Mouse (Mus musculus) CH12.LX (cell line): ENCODE measurements around the gene Irf5. TPM values are rescaled to one million over a fixed set of nuclear protein-coding genes. Genes with fewer than 3 reads are reported as not detected.

ENCODE experiments used
- DNase-seq: peaks from one replicate; pipeline ENCODE4 v3.0.0-alpha.2; 2013; ENCODE audit errors: extremely low read depth
- H3K27ac ChIP-seq: 2 replicates; pipeline ENCODE4 v1.5.1; 2012; ENCODE audit warnings: low read depth, mild to moderate bottlenecking, control low read depth, moderate library complexity; ENCODE audit not compliant: insufficient read depth
- H3K27me3 ChIP-seq: replicated peaks from 2 replicates; pipeline ENCODE3; 2012; ENCODE audit warnings: inconsistent platforms
- H3K36me3 ChIP-seq, 2 experiments: replicated peaks in 1 of 2; 2 replicates each; pipeline versions ENCODE3 to v1.6.1; 2012; ENCODE audit warnings: inconsistent platforms in 1 of 2, low read length in 1 of 2, mild to moderate bottlenecking in 1 of 2, mixed read lengths in 1 of 2, moderate library complexity in 1 of 2; ENCODE audit not compliant: control insufficient read depth in 1 of 2, insufficient read depth in 1 of 2
- H3K4me1 ChIP-seq, 2 experiments: 2 replicates each; pipeline ENCODE4 v1.6.1; 2012; ENCODE audit warnings: inconsistent platforms in 1 of 2, moderate library complexity in 1 of 2; ENCODE audit not compliant: insufficient read depth in 2 of 2, control insufficient read depth in 1 of 2
- H3K4me2 ChIP-seq: 2 replicates; pipeline ENCODE4 v1.6.1; 2012; ENCODE audit warnings: low read depth, mild to moderate bottlenecking, control low read depth; ENCODE audit not compliant: poor library complexity, insufficient read depth, severe bottlenecking
- H3K4me3 ChIP-seq, 3 experiments: fragments of 150-350 bp in 1 of 3; sonication (generic) in 1 of 3; replicated peaks in 1 of 3; 2 replicates each; pipeline versions ENCODE3 to v1.5.1; 2011 to 2012; ENCODE audit warnings: low read depth in 2 of 3, low read length in 2 of 3, mild to moderate bottlenecking in 2 of 3, moderate library complexity in 2 of 3, control low read depth in 1 of 3, improper control_type of control experiment in 1 of 3, inconsistent platforms in 1 of 3, mixed read lengths in 1 of 3; ENCODE audit not compliant: poor library complexity in 1 of 3
- H3K79me2 ChIP-seq: replicated peaks from 2 replicates; pipeline ENCODE4 v1.6.1; 2012; ENCODE audit warnings: mild to moderate bottlenecking, moderate library complexity; ENCODE audit not compliant: control insufficient read depth, poor library complexity, insufficient read depth, severe bottlenecking; ENCODE audit errors: extremely low read depth
- H3K9ac ChIP-seq: 2 replicates; pipeline ENCODE4 v1.6.1; 2012; ENCODE audit warnings: low read depth, mild to moderate bottlenecking, control low read depth, moderate library complexity; ENCODE audit not compliant: insufficient read depth
- H3K9me3 ChIP-seq: replicated peaks from 2 replicates; pipeline ENCODE3; 2012; ENCODE audit warnings: low read length, inconsistent platforms, mixed read lengths
- BHLHE40 ChIP-seq: IDR thresholded peaks from 2 replicates; pipeline ENCODE4 v1.6.1; 2011; ENCODE audit warnings: mild to moderate bottlenecking, low read depth, low read length, improper control_type of control experiment
- CHD1 ChIP-seq: IDR thresholded peaks from 2 replicates; pipeline ENCODE4 v1.6.1; 2012; ENCODE audit warnings: low read depth, low read length, improper control_type of control experiment, inconsistent platforms
- CHD2 ChIP-seq: IDR thresholded peaks from 2 replicates; pipeline ENCODE4 v1.6.1; 2011; ENCODE audit warnings: low read length, improper control_type of control experiment
- EP300 ChIP-seq: IDR thresholded peaks from 2 replicates; pipeline ENCODE4 v1.6.1; 2011; ENCODE audit warnings: low read length, improper control_type of control experiment
- ETS1 ChIP-seq: conservative IDR thresholded peaks from 2 replicates; pipeline ENCODE4 v1.6.1; 2012; ENCODE audit warnings: low read depth, mild to moderate bottlenecking, inconsistent platforms, low read length, improper control_type of control experiment, moderate library complexity
- GABPA ChIP-seq: IDR thresholded peaks from 2 replicates; pipeline ENCODE4 v1.6.1; 2012; ENCODE audit warnings: low read depth, low read length, improper control_type of control experiment, inconsistent platforms; ENCODE audit not compliant: insufficient replicate concordance
- HCFC1 ChIP-seq: IDR thresholded peaks from 2 replicates; pipeline ENCODE4 v1.6.1; 2012; ENCODE audit warnings: low read depth, mild to moderate bottlenecking, inconsistent platforms, low read length, improper control_type of control experiment
- IRF4 ChIP-seq: IDR thresholded peaks from 2 replicates; pipeline ENCODE4 v1.6.1; 2014; ENCODE audit warnings: low read depth, mild to moderate bottlenecking, inconsistent platforms, low read length, improper control_type of control experiment
- JUN ChIP-seq: IDR thresholded peaks from 2 replicates; pipeline ENCODE4 v1.6.1; 2011; ENCODE audit warnings: low read depth, mild to moderate bottlenecking, low read length, improper control_type of control experiment, moderate library complexity; ENCODE audit not compliant: insufficient read depth
- MAFK ChIP-seq: IDR thresholded peaks from 2 replicates; pipeline ENCODE4 v1.6.1; 2011; ENCODE audit warnings: low read length, improper control_type of control experiment; ENCODE audit not compliant: insufficient replicate concordance
- MEF2A ChIP-seq: IDR thresholded peaks from 2 replicates; pipeline ENCODE4 v1.6.1; 2014; ENCODE audit warnings: low read depth, mild to moderate bottlenecking, inconsistent platforms, low read length, improper control_type of control experiment, borderline replicate concordance
- MXI1 ChIP-seq: IDR thresholded peaks from 2 replicates; pipeline ENCODE4 v1.6.1; 2011; ENCODE audit warnings: mild to moderate bottlenecking, low read depth, low read length, improper control_type of control experiment
- MYC ChIP-seq: IDR thresholded peaks from 2 replicates; pipeline ENCODE4 v1.6.1; 2011; ENCODE audit warnings: low read depth, mild to moderate bottlenecking, improper control_type of control experiment, low read length
- NELFE ChIP-seq: IDR thresholded peaks from 2 replicates; pipeline ENCODE4 v1.6.1; 2011; ENCODE audit warnings: low read depth, low read length, improper control_type of control experiment
- PAX5 ChIP-seq: IDR thresholded peaks from 2 replicates; pipeline ENCODE4 v1.6.1; 2012; ENCODE audit warnings: low read length, inconsistent platforms, mixed read lengths
- POLR2AphosphoS2 ChIP-seq: IDR thresholded peaks from 2 replicates; pipeline ENCODE4 v1.6.1; 2011; ENCODE audit warnings: low read depth, low read length, improper control_type of control experiment
- RAD21 ChIP-seq: IDR thresholded peaks from 2 replicates; pipeline ENCODE4 v1.6.1; 2011; ENCODE audit warnings: low read depth, mild to moderate bottlenecking, low read length, improper control_type of control experiment, moderate library complexity
- RCOR1 ChIP-seq: conservative IDR thresholded peaks from 2 replicates; pipeline ENCODE4 v1.6.1; 2012; ENCODE audit warnings: low read depth, mild to moderate bottlenecking, inconsistent platforms, low read length, improper control_type of control experiment
- SIN3A ChIP-seq: IDR thresholded peaks from 2 replicates; pipeline ENCODE4 v1.6.1; 2012; ENCODE audit warnings: low read length, improper control_type of control experiment, inconsistent platforms
- SMC3 ChIP-seq: IDR thresholded peaks from 2 replicates; pipeline ENCODE4 v1.6.1; 2011; ENCODE audit warnings: low read depth, low read length, improper control_type of control experiment
- TCF12 ChIP-seq: IDR thresholded peaks from 2 replicates; pipeline ENCODE4 v1.6.1; 2014; ENCODE audit warnings: low read depth, mild to moderate bottlenecking, inconsistent platforms, low read length, improper control_type of control experiment
- UBTF ChIP-seq: IDR thresholded peaks from 2 replicates; pipeline ENCODE4 v1.6.1; 2012; ENCODE audit warnings: low read depth, mild to moderate bottlenecking, inconsistent platforms, low read length, improper control_type of control experiment, moderate library complexity
- USF1 ChIP-seq: IDR thresholded peaks from 2 replicates; pipeline ENCODE4 v1.6.1; 2014; ENCODE audit warnings: low read depth, mild to moderate bottlenecking, inconsistent platforms, low read length, improper control_type of control experiment
- USF2 ChIP-seq: conservative IDR thresholded peaks from 2 replicates; pipeline ENCODE4 v1.6.1; 2011; ENCODE audit warnings: low read depth, low read length, improper control_type of control experiment
- ZC3H11A ChIP-seq: IDR thresholded peaks from 2 replicates; pipeline ENCODE4 v1.6.1; 2012; ENCODE audit warnings: low read depth, mild to moderate bottlenecking, inconsistent platforms, low read length, improper control_type of control experiment
- ZKSCAN1 ChIP-seq: IDR thresholded peaks from 2 replicates; pipeline ENCODE4 v1.6.1; 2012; ENCODE audit warnings: low read depth, inconsistent platforms, low read length, improper control_type of control experiment, borderline replicate concordance
- ZMIZ1 ChIP-seq: IDR thresholded peaks from 2 replicates; pipeline ENCODE4 v1.6.1; 2012; ENCODE audit warnings: low read depth, mild to moderate bottlenecking, inconsistent platforms, low read length, improper control_type of control experiment
- dilution Hi-C: fragments of 300-500 bp; cut with MboI; formaldehyde crosslinking; loops from 2 replicates; pipeline ENCODE4 v1.14.3; 2020; ENCODE audit warnings: low sequenced_read_pairs; ENCODE audit not compliant: extremely low pct_unique_long_range_greater_than_20kb, extremely low pct_ligation_motif_present
- in situ Hi-C: fragments of 300-500 bp; cut with MboI; formaldehyde crosslinking; loops from 3 replicates; pipeline ENCODE4 v1.14.3; 2019; ENCODE audit warnings: low sequenced_read_pairs, low pct_ligation_motif_present, low pct_unique_long_range_greater_than_20kb, mixed read lengths
- polyA plus RNA-seq: library from polyadenylated mRNA; unstranded; fragments of >175 nt; gene quantifications from 2 replicates; pipeline ENCODE4 v1.2.1, GENCODE M21; 2012; ENCODE audit warnings: low read depth; ENCODE audit not compliant: insufficient read length
- total RNA-seq, 2 experiments: library from RNA; depleted of rRNA; stranded (reverse); fragments of 300-350 nt in 1 of 2; fragments of >200 nt in 1 of 2; gene quantifications; 2 replicates each; pipeline ENCODE4 v1.2.3; 2012 to 2014

The Irf5 gene
- total and polyA plus RNA-seq, 3 experiments, result 134 to 158 (median 144) TPM

- in situ Hi-C loops, result no loop called here
- TF ChIP-seq ZMIZ1 (no peak), RAD21 (no peak), USF1 (no peak), PAX5 (no peak)
These were observed 19.6 kb upstream of the Irf5 start for GRCm38 (mm10) chr6:29506834-29507233.

GRCm38 (mm10) chr6:29507447-29508309, 18.7 kb upstream of the Irf5 start, which contains the start of gene Kcp:
TSS of gene Kcp (minus strand) at chr6:29507952.
- no peaks in the 10 kb centered on the region for H3K79me2 ChIP-seq

More at GRCm38 (mm10) chr6:29506834-29507233, 19.6 kb upstream of the Irf5 start:
- Histone ChIP-seq H3K27ac (no peak overlapping the region), H3K9me3 (no peaks in the 10 kb centered on the region), H3K36me3 (no peaks in the 10 kb centered on the region), H3K4me3 (no peak overlapping the region), H3K4me1 (peaks cover 0 to 3% of the 10 kb centered on the region in 2 experiments; a peak in 1 of 4 replicates), H3K27me3 (peaks cover 23% of the 10 kb centered on the region), H3K9ac (no peak overlapping the region), H3K79me2 (no peaks in the 10 kb centered on the region), H3K4me2 (no peak overlapping the region)
- DNase-seq, result no peak
- dilution Hi-C loops, result no loop called here

DNA sequence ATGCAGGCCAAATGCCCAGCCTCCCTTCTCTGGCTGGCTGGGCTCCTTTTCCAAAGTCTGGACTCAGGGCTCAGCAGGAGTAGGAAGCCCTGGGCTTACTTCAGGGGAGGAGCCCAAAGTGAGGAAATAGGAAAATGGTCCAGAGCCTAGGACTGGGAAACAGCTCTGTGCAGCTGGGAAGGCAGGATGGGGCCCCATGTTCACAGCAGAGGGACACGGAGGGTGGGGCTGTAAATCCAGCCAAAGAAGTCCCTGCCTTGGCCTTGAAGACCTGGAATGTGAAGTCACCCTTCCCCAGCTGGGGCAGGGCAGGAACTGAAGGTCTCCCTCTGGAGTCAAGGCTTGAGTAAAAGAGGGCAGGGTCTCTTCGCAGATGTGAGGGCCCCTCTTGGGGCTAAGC, 17.3 kb upstream of the Irf5 start:
- in situ Hi-C loops, result no loop called here
- Histone ChIP-seq H3K4me3 (no peak overlapping the region), H3K4me1 (peaks cover 0 to 8% of the 10 kb centered on the region in 2 experiments; a peak in 1 of 4 replicates), H3K4me2 (no peak overlapping the region), H3K27ac (no peak overlapping the region), H3K9ac (no peak overlapping the region), H3K79me2 (no peaks in the 10 kb centered on the region), H3K9me3 (no peaks in the 10 kb centered on the region), H3K27me3 (peaks cover 9% of the 10 kb centered on the region), H3K36me3 (no peaks in the 10 kb centered on the region)
- dilution Hi-C loops, result no loop called here
- DNase-seq, result no peak
- TF ChIP-seq MAFK (no peak), GABPA (no peak), EP300 (no peak), CHD1 (no peak), ZKSCAN1 (no peak), JUN (no peak), IRF4 (no peak), USF1 (no peak), USF2 (no peak), HCFC1 (no peak), ZC3H11A (no peak), TCF12 (no peak), MYC (no peak), MXI1 (no peak), NELFE (no peak)

More at GRCm38 (mm10) chr6:29507447-29508309, 18.7 kb upstream of the Irf5 start, which contains the start of gene Kcp:
- Histone ChIP-seq H3K9ac (no peak within 1 kb of the TSS), H3K9me3 (no peaks in the 10 kb centered on the region), H3K4me2 (no peak within 1 kb of the TSS), H3K36me3 (no peaks in the 10 kb centered on the region), H3K4me1 (peaks cover 0 to 8% of the 10 kb centered on the region in 2 experiments; a peak in 1 of 4 replicates), H3K27me3 (peaks cover 17% of the 10 kb centered on the region), H3K4me3 (peak within 1 kb of the TSS in 1 of 3 experiments; percentile 8), H3K27ac (no peak within 1 kb of the TSS)
- DNase-seq, result no peak
- in situ Hi-C loops (no loop called here), dilution Hi-C loops (no loop called here)
- TF ChIP-seq RAD21 (no peak), GABPA (no peak), ETS1 (no peak), POLR2AphosphoS2 (no peak), SMC3 (no peak), BHLHE40 (no peak), MEF2A (no peak), RCOR1 (no peak), CHD2 (no peak), USF2 (no peak), HCFC1 (no peak), MYC (no peak), IRF4 (no peak), SIN3A (no peak), JUN (no peak), UBTF (no peak), EP300 (no peak)
